Comparison of ENCODE assay signal across 11 mouse cellular contexts in genomic region chr1:82913434-82913833, GRCm38 (mm10). TPM values are rescaled to one million over a fixed set of nuclear protein-coding genes. Genes with fewer than 3 reads are reported as not detected.
"Had no signal": no experiment of that assay in that cellular context is flagged by ENCODE, and none has a peak within 500 bp of the region (broad histone marks: within the 10 kb centered on the region; RNA-seq: fewer than 3 reads in every experiment).

No protein-coding gene starts in this region.

RNA-seq across cellular contexts. Expression of gene A030005L19Rik, which starts 0.3 kb away (rescaled TPM):
- total RNA-seq: left cerebral cortex, postnatal 14 days; liver, adult 2 months; megakaryocyte progenitor cell, adult 5-6 weeks; megakaryocyte-erythroid progenitor cell, adult 5-6 weeks; midbrain, postnatal 0 days; monocyte, adult 5-6 weeks had no signal

RNA-seq across cellular contexts. Expression of gene A030014E15Rik, which starts 11.3 kb away (rescaled TPM):
- total RNA-seq: left cerebral cortex, postnatal 10 days; left cerebral cortex, postnatal 14 days; left cerebral cortex, postnatal 25 days; left cerebral cortex, postnatal 36 days; left cerebral cortex, postnatal 4 days; liver, adult 2 months; megakaryocyte, adult 5-6 weeks; megakaryocyte-erythroid progenitor cell, adult 5-6 weeks; midbrain, postnatal 0 days; monocyte, adult 5-6 weeks had no signal

RNA-seq across cellular contexts. Expression of gene Gm6217, which starts 17.8 kb away (rescaled TPM):
- total RNA-seq: left cerebral cortex, postnatal 10 days; left cerebral cortex, postnatal 14 days; left cerebral cortex, postnatal 25 days; left cerebral cortex, postnatal 36 days; left cerebral cortex, postnatal 4 days; liver, adult 2 months; megakaryocyte progenitor cell, adult 5-6 weeks; megakaryocyte, adult 5-6 weeks; megakaryocyte-erythroid progenitor cell, adult 5-6 weeks; midbrain, postnatal 0 days; monocyte, adult 5-6 weeks had no signal

RNA-seq across cellular contexts. Expression of gene A030003K21Rik, which starts 29.8 kb away (rescaled TPM):
- total RNA-seq: left cerebral cortex, postnatal 10 days; left cerebral cortex, postnatal 14 days; left cerebral cortex, postnatal 25 days; left cerebral cortex, postnatal 36 days; left cerebral cortex, postnatal 4 days; liver, adult 2 months; megakaryocyte progenitor cell, adult 5-6 weeks; megakaryocyte, adult 5-6 weeks; megakaryocyte-erythroid progenitor cell, adult 5-6 weeks; midbrain, postnatal 0 days; monocyte, adult 5-6 weeks had no signal

RNA-seq across cellular contexts. Expression of gene Gm7544, which starts 42.4 kb away (rescaled TPM):
- total RNA-seq: left cerebral cortex, postnatal 10 days; left cerebral cortex, postnatal 14 days; left cerebral cortex, postnatal 25 days; left cerebral cortex, postnatal 36 days; left cerebral cortex, postnatal 4 days; liver, adult 2 months; megakaryocyte progenitor cell, adult 5-6 weeks; megakaryocyte, adult 5-6 weeks; megakaryocyte-erythroid progenitor cell, adult 5-6 weeks; midbrain, postnatal 0 days; monocyte, adult 5-6 weeks had no signal
